Mouse (Mus musculus): ENCODE results near the gene BC028528.

DNA sequence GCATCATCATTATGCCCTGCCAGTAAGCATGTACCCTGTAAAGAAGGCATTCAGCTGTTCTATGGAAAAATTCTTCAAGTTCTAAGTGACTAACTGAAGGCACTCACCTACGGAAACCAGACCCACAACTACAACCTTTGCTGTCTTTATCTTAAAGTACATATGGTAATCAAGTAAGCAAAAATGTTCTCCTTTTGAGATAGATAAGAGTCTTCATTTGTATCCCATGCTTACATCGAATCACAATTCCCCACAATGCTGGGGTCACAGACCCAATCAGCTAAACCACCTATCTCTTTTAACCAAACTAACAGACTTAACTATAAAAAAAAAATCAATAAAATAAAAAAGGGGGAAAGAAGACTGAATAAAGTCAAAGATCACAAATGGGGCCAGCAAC is 52.6 kb downstream of the BC028528 start:
- TF ChIP-seq POLR2A (IDR thresholded peaks at IDR 0.05; ENCODE audit: extremely low read depth, insufficient read depth, low read length) (no peak), CTCF (IDR thresholded peaks at IDR 0.05; ENCODE audit: extremely low read depth, insufficient read depth, low read length) (no peak)
